16 mouse cellular contexts compared by ENCODE assay signal in genomic region chr13:76967588-76967987, GRCm38 (mm10).
"Had no signal": no experiment of that assay in that cellular context is flagged by ENCODE, and none has a peak within 500 bp of the region (broad histone marks: within the 10 kb centered on the region; RNA-seq: fewer than 3 reads in every experiment).

No protein-coding gene starts in this region.

- H3K27me3 ChIP-seq: neural tube, embryonic 13.5 days; neural tube, embryonic 15.5 days; stomach, embryonic 15.5 days had no signal

- H3K4me3 ChIP-seq: neural tube, embryonic 13.5 days; neural tube, embryonic 15.5 days; stomach, embryonic 15.5 days had no signal

- H3K4me2 ChIP-seq: neural tube, embryonic 13.5 days; neural tube, embryonic 15.5 days; stomach, embryonic 15.5 days had no signal

- H3K36me3 ChIP-seq: neural tube, embryonic 13.5 days; neural tube, embryonic 15.5 days; stomach, embryonic 15.5 days had no signal

- H3K27ac ChIP-seq: neural tube, embryonic 13.5 days; neural tube, embryonic 15.5 days; stomach, embryonic 15.5 days; stomach, postnatal 0 days had no signal

- H3K9me3 ChIP-seq: neural tube, embryonic 13.5 days; neural tube, embryonic 15.5 days; stomach, embryonic 15.5 days had no signal

- DNase-seq: retina, postnatal 1 day; right cerebral cortex, adult 18-20 months; right cerebral cortex, postnatal 14 days; right cerebral cortex, postnatal 25 days; right cerebral cortex, postnatal 4 days; spleen, adult 18-20 months; thymus, adult 18-20 months; thymus, adult 2 months; thymus, postnatal 14 days; thymus, postnatal 25 days; thymus, postnatal 36 days; thymus, postnatal 4 days had no signal

- H3K4me1 ChIP-seq: neural tube, embryonic 13.5 days; neural tube, embryonic 15.5 days; stomach, embryonic 15.5 days had no signal

- H3K9ac ChIP-seq: neural tube, embryonic 13.5 days; neural tube, embryonic 15.5 days; stomach, embryonic 15.5 days had no signal
